Mouse (Mus musculus) spleen, adult 2 months (tissue): Measurements from ENCODE around the gene Cpsf4l. TPM values are rescaled to one million over a fixed set of nuclear protein-coding genes. Genes with fewer than 3 reads are reported as not detected.
A peak's percentile ranks its signal among the peaks of the same experiment; 100 is the strongest.

Experiments
- DNase-seq, 2 experiments: peaks; one replicate each; pipeline versions ENCODE4 v3.0.0 to v3.0.0-alpha.2; 2012 to 2021; ENCODE audit warnings: low spot score in 2 of 2, low read depth in 1 of 2
- H3K27ac ChIP-seq: fragments of 200-500 bp; 2 replicates; pipeline ENCODE4 v1.5.1; 2012; ENCODE audit warnings: low read length, inconsistent platforms; ENCODE audit not compliant: insufficient read depth
- H3K27me3 ChIP-seq: fragments of 200-500 bp; 2 replicates; pipeline ENCODE4 v1.6.1; 2012; ENCODE audit warnings: mild to moderate bottlenecking, moderate library complexity, low read length, inconsistent platforms; ENCODE audit not compliant: control insufficient read depth, insufficient read depth
- H3K36me3 ChIP-seq: fragments of 200-500 bp; 2 replicates; pipeline ENCODE4 v1.6.1; 2012; ENCODE audit warnings: mild to moderate bottlenecking, low read length, inconsistent platforms; ENCODE audit not compliant: control insufficient read depth, insufficient read depth
- H3K4me1 ChIP-seq: fragments of 200-500 bp; 2 replicates; pipeline ENCODE4 v1.6.1; 2011; ENCODE audit warnings: inconsistent platforms; ENCODE audit not compliant: control insufficient read depth, insufficient read depth, insufficient read length
- H3K4me3 ChIP-seq: fragments of 200-500 bp; 2 replicates; pipeline ENCODE4 v1.5.1; 2011; ENCODE audit warnings: mild to moderate bottlenecking, inconsistent platforms; ENCODE audit not compliant: insufficient read depth, insufficient read length; ENCODE audit errors: extremely low read depth
- CTCF ChIP-seq: fragments of 200-500 bp; IDR thresholded peaks from 2 replicates; pipeline ENCODE4 v1.5.1; 2011; ENCODE audit warnings: mild to moderate bottlenecking, inconsistent platforms; ENCODE audit not compliant: insufficient read depth, insufficient read length, insufficient replicate concordance; ENCODE audit errors: extremely low read depth
- POLR2A ChIP-seq: fragments of 200-500 bp; IDR thresholded peaks from 2 replicates; pipeline ENCODE4 v1.6.1; 2011; ENCODE audit warnings: low read depth, low read length, inconsistent platforms
- WGBS: fragments of 180-500 bp; shearing (Covaris S2); methylation state at CpG from one replicate; pipeline ENCODE4 v1.1.7; 2018; 5-methylcytosine and 5-hydroxymethylcytosine counted together
- polyA plus RNA-seq: library from polyadenylated mRNA; depleted of rRNA; stranded (reverse); fragments of >200 nt; gene quantifications from 2 replicates; pipeline ENCODE4 v1.2.3, GENCODE M21; 2012

The Cpsf4l gene
- polyA plus RNA-seq, 1 experiment = not detected

DNA sequence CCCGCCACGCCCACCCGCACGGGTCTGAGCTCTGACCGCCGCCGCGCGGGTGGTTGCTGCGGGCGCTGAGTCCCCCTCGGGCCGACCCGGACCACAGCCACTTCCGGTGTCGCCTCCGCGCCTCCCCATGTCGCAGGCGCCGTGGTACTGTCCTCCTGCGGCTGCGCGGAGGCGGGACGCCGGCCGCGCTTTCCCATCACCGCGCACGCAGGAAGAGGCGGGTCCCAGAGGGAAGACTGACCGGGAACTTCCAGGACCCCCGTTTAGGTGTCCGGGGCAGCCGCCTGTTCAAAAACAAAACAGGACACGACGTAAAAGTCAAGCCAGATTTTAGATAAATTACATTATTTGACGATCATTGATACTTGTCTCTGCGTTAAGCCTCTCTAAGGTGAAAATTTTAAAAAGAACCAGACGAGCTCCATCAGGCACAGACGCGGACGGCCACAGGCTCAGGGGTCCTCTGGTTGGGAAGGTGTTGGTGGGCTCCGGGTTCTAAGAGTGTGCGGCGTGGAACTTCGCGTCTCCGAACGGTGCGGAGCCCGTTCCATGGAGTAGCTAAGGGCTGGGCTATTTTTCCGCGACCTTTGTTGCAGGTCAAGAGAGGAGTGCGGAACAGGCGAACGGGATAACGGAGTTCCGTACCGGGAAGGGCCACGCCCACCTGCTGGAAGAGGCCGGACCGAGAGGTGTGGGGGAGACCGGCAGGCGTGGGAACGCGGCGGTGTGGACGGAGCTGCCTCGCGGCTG is 25.7 kb downstream of the Cpsf4l start, which contains the start of the genes Fam104a and D11Wsu47e:
Fam104a (minus strand) TSS at position 199 of the 750 bp plus-strand sequence.
D11Wsu47e (plus strand) TSS at position 456 of the 750 bp plus-strand sequence.
- Histone ChIP-seq H3K36me3 (peaks cover 11% of the 10 kb centered on the region), H3K27ac (peak within 1 kb of the TSS; percentile 83), H3K4me1 (peaks cover 3% of the 10 kb centered on the region; the same call in 1 of the 2 replicates), H3K4me3 (peak within 1 kb of the TSS; percentile 87), H3K27me3 (no peaks in the 10 kb centered on the region)
- DNase-seq = peak; percentile 87 to 95
- TF ChIP-seq POLR2A (peak; percentile 59), CTCF (no peak)
- WGBS = under 1% methylated on average over 73 of the region's 73 CpGs

DNA sequence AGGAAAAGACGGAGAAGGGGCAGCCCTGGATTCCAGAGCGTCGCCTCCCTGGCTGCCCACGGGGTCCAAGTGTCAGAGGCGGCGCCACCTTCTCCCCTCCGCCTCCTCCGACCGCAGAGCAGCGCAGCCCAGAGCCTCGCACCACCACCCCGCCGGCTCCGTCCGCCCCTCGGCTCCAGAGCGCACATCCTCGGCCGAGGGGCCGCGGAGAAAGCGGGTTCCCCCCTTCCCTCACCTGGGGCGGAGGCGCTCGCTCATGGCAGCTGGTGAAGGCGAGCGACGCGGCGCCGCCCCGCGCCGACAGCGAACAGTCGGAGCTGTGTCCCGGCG is 26.2 kb downstream of the Cpsf4l start:
- Histone ChIP-seq H3K27me3 (no peaks in the 10 kb centered on the region), H3K4me3 (peak overlapping the region; percentile 83), H3K27ac (peak overlapping the region; percentile 83), H3K36me3 (peaks cover 8% of the 10 kb centered on the region), H3K4me1 (peaks cover 3% of the 10 kb centered on the region; the same call in 1 of the 2 replicates)
- TF ChIP-seq CTCF = no peak
- TF ChIP-seq POLR2A = no peak
- under 1% methylated on average over 32 of the region's 38 CpGs for WGBS
- no peak for DNase-seq

DNA sequence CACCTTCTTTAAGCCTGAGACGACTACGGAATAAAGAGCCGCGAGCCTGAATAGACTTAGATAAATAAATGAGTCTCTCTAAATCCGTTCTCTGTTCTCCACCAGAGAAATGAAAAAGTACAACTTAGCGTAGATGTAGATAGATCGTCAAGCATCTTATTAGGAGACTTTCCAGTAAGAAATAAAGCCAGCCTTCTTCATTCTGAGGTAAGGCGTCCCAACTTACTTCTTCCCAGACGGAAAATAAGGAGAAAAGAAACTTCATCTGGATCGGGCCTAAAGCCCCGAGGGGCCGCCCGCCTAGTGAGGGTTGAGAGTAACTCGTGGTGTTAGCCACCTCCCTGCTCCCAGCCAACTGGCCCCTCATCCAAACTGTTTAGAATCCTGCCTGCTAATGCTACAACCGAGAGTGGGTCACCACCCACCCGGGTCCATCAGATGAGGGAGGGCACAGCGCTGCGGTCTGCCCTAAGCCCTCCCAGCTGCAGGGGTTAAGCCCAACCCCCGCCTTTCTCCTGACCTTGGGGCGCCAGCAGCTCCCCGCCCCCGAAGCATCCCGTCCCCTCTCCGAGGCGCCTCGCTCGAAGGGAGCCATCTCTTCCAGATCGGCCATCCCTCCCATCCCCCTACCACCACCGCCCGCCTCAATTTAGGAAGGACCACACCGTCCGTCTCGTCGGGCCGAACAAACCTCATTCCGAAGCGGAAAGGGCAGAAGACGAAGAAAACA is 26.8 kb downstream of the Cpsf4l start:
- Histone ChIP-seq H3K4me1 (peaks cover 5% of the 10 kb centered on the region; the same call in 1 of the 2 replicates), H3K27ac (peak overlapping the region; percentile 83), H3K36me3 (peaks cover 3% of the 10 kb centered on the region), H3K27me3 (no peaks in the 10 kb centered on the region), H3K4me3 (peak overlapping the region; percentile 83)
- WGBS = 6% methylated on average over 38 of the region's 38 CpGs
- peak in 1 of 2 experiments; percentile 36 for DNase-seq
- no peak for TF ChIP-seq CTCF
- no peak for TF ChIP-seq POLR2A

DNA sequence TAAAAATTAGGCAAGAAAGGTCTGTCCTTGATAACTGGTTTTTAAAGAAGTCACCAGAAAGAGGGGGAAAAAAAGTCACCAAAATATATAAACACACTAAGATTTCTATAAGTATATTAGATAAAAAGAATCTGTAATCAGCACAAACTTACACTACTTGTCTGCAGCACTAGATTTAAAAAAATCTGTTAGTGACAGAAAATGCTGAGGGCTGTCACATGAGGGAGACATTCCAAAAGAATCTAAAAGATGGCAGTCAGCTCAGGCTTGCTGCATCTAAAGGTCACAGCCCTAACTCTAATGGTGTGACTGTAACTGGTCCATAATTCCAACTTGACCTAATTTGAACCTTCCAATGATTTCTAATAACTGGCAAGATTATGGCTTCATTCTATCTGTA is 27.8 kb downstream of the Cpsf4l start:
- Histone ChIP-seq H3K27me3 (no peaks in the 10 kb centered on the region), H3K4me3 (no peak overlapping the region), H3K4me1 (peaks cover 5% of the 10 kb centered on the region; the same call in 1 of the 2 replicates), H3K27ac (no peak overlapping the region), H3K36me3 (0 out of 2 replicates have a peak, but pooled peaks cover 1% of the 10 kb centered on the region)
- TF ChIP-seq CTCF = no peak
- no peak for TF ChIP-seq POLR2A
- DNase-seq = no peak

DNA sequence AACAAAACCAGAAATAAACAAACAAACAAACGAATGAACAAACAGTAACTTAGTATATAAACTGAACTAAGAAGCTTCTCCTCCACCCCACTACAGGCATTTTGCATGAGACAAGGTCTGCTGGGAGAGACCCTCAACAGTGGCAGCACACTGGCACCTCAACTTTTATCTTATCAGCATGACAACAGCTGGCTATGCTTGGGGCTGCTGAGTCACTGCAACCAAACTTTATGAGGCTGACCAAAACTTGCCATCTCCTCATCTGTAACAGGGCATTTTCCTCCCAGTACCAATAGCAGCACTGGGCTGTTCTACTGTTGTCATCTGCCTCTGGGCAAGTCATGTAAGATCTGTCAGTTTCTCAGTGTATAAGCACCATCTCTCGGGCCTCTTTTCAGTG is 28.9 kb downstream of the Cpsf4l start:
- Histone ChIP-seq H3K27ac (no peak overlapping the region), H3K4me3 (no peak overlapping the region), H3K36me3 (peaks cover 6% of the 10 kb centered on the region; the same call in 1 of the 2 replicates), H3K27me3 (no peaks in the 10 kb centered on the region), H3K4me1 (peaks cover 5% of the 10 kb centered on the region; the same call in 1 of the 2 replicates)
- WGBS = 84% methylated on average over 2 of the region's 2 CpGs
- TF ChIP-seq POLR2A (no peak), CTCF (no peak)
- DNase-seq = no peak

DNA sequence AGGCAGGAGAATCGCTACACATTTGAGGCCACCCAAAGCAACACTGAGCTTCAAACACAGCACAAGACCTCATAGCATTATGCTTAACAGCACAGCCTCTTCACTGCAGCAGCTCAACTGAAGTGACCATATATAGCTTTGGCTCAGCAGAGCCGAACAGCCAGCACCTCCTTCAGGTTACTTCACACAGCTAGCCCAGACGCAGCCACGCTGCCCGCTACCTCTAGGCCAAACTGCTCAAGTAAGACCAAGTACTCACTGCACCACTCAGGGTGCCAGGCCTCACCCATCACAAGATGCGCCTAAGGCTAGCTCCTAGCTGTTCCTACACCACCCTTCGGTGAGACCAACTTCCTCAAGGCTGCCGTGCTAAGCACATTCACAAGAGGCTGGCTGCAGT is 31.4 kb downstream of the Cpsf4l start:
- no peak for TF ChIP-seq CTCF
- TF ChIP-seq POLR2A = no peak
- Histone ChIP-seq H3K27me3 (no peaks in the 10 kb centered on the region), H3K4me3 (no peak overlapping the region), H3K36me3 (peaks cover 9% of the 10 kb centered on the region; the same call in 1 of the 2 replicates), H3K4me1 (peaks cover 2% of the 10 kb centered on the region; the same call in 1 of the 2 replicates), H3K27ac (no peak overlapping the region)
- no peak for DNase-seq
- WGBS = 79% methylated on average over 8 of the region's 8 CpGs

DNA sequence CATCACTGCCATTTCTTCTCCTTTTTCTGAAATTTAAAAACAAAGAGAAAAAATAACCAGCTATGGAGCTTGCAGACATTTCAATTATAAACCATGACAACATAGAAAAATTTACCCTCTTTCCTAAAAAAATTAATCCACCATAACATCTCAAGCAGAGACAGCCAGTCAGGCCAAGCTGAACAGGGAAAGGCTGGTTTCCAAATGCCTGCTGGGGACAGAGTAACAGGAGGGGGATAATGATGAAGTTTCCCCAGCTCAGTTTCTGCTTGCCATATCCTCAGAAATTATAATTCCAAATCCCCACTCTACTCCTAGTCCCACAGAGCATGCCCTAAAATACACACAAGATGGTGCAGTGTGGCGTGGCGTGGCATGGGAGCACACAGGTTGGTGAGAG is 32.4 kb downstream of the Cpsf4l start:
- no peaks in the 10 kb centered on the region for H3K27me3 ChIP-seq
- peaks cover 9% of the 10 kb centered on the region; the same call in 1 of the 2 replicates for H3K36me3 ChIP-seq
- H3K4me3 ChIP-seq = no peak overlapping the region
- TF ChIP-seq CTCF = no peak
- TF ChIP-seq POLR2A = no peak
- 0 out of 2 replicates have a peak, but pooled peaks cover 2% of the 10 kb centered on the region for H3K4me1 ChIP-seq
- no peak overlapping the region for H3K27ac ChIP-seq
- 100% methylated on average over 2 of the region's 2 CpGs for WGBS
- no peak for DNase-seq
